Mouse (Mus musculus) C2C12 (cell line): ENCODE data around the gene 9930021J03Rik. TPM values are rescaled to one million over a fixed set of nuclear protein-coding genes. Genes with fewer than 3 reads are reported as not detected.
A peak's percentile ranks its signal among the peaks of the same experiment; 100 is the strongest.

Experiments used
- H3K27me3 ChIP-seq: one replicate; pipeline ENCODE4 v1.6.1; 2011; ENCODE audit not compliant: control insufficient read depth, insufficient read depth, insufficient read length
- H3K36me3 ChIP-seq: one replicate; pipeline ENCODE4 v1.6.1; 2011; ENCODE audit not compliant: control insufficient read depth, insufficient read depth
- H3K4me3 ChIP-seq: one replicate; pipeline ENCODE4 v1.5.1; 2011; ENCODE audit warnings: mild to moderate bottlenecking, control low read depth; ENCODE audit not compliant: poor library complexity, insufficient read depth, severe bottlenecking
- H3K79me2 ChIP-seq: one replicate; pipeline ENCODE4 v1.6.1; 2011; ENCODE audit not compliant: control insufficient read depth, insufficient read depth
- H3K79me3 ChIP-seq: one replicate; pipeline ENCODE4 v1.6.1; 2011; ENCODE audit warnings: low read depth, control low read depth
- H3ac ChIP-seq: one replicate; pipeline ENCODE3; 2011; ENCODE audit warnings: low read depth; ENCODE audit not compliant: control insufficient read depth, insufficient read length
- CEBPB ChIP-seq: IDR thresholded peaks from one replicate; pipeline ENCODE4 v1.6.1; 2011; ENCODE audit warnings: low read depth, mild to moderate bottlenecking, control low read depth, moderate library complexity
- CTCF ChIP-seq: IDR thresholded peaks from one replicate; pipeline ENCODE4 v1.5.1; 2011; ENCODE audit not compliant: control insufficient read depth, insufficient read depth, insufficient read length
- FOSL1 ChIP-seq: IDR thresholded peaks from one replicate; pipeline ENCODE4 v1.8.0; 2011; ENCODE audit warnings: mild to moderate bottlenecking, low read length; ENCODE audit not compliant: poor library complexity, insufficient read depth, severe bottlenecking
- MAX ChIP-seq: IDR thresholded peaks from one replicate; pipeline ENCODE4 v1.6.1; 2011; ENCODE audit warnings: mild to moderate bottlenecking, control low read depth
- MYOD1 ChIP-seq: IDR thresholded peaks from one replicate; pipeline ENCODE4 v1.6.1; 2011; ENCODE audit warnings: low read depth; ENCODE audit not compliant: control insufficient read depth, insufficient read length
- MYOG ChIP-seq: IDR thresholded peaks from one replicate; pipeline ENCODE4 v1.6.1; 2011; ENCODE audit not compliant: control insufficient read depth, insufficient read length; ENCODE audit errors: extremely low read depth
- USF1 ChIP-seq: IDR thresholded peaks from one replicate; pipeline ENCODE4 v1.6.1; 2011; ENCODE audit warnings: low read depth, mild to moderate bottlenecking, control low read depth, moderate library complexity
- polyA plus RNA-seq: library from polyadenylated mRNA; unstranded; fragments of >200 nt; fragmentation: generic; extraction: Trizol; gene quantifications from one replicate; pipeline ENCODE4 v1.2.1, GENCODE M21; 2012; ENCODE audit warnings: missing spikeins

9930021J03Rik gene
- polyA plus RNA-seq, 1 experiment: 2.3 TPM

DNA sequence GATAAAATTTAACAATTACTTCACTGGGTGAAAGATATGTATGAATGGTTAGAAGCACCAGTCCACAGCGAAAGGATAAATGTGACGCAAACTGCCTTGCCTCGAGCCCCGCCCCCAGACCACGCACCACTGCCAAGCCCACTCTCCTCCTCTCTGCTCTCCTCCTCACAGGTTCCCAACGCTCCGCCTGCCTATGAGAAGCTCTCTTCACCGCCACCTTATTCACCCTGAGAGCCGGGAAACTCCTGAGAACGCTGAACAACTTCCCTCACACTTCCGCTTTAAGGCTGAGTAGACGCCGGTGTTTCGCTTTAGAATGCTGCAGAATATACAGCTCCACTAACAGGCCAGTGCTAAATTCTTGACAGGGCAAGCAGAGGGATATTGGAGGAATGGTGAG lies 97.8 kb downstream of the 9930021J03Rik start:
- TF ChIP-seq MYOG: no peak
- no peak for TF ChIP-seq MAX
- TF ChIP-seq FOSL1: no peak
- TF ChIP-seq CEBPB: no peak
- TF ChIP-seq MYOD1: no peak
- TF ChIP-seq USF1: no peak
- TF ChIP-seq CTCF: no peak
- H3K79me2 ChIP-seq: no peaks in the 10 kb centered on the region
- no peak overlapping the region for H3ac ChIP-seq
- no peaks in the 10 kb centered on the region for H3K36me3 ChIP-seq
- no peak overlapping the region for H3K4me3 ChIP-seq
- H3K27me3 ChIP-seq: no peaks in the 10 kb centered on the region
- no peaks in the 10 kb centered on the region for H3K79me3 ChIP-seq

GRCm38 (mm10) chr19:29707314-29707898 lies 98.4 kb downstream of the 9930021J03Rik start:
- H3K79me2 ChIP-seq: no peaks in the 10 kb centered on the region
- no peak overlapping the region for H3ac ChIP-seq
- H3K4me3 ChIP-seq: no peak overlapping the region
- H3K27me3 ChIP-seq: no peaks in the 10 kb centered on the region
- no peaks in the 10 kb centered on the region for H3K36me3 ChIP-seq
- TF ChIP-seq CTCF (no peak), USF1 (peak; percentile 28), MYOG (no peak)
- H3K79me3 ChIP-seq: no peaks in the 10 kb centered on the region

- TF ChIP-seq USF1 (no peak), CTCF (no peak), CEBPB (no peak), MYOD1 (no peak), MAX (no peak), MYOG (no peak), FOSL1 (no peak)
- Histone ChIP-seq H3K79me2 (no peaks in the 10 kb centered on the region), H3ac (no peak overlapping the region), H3K27me3 (peaks cover 3% of the 10 kb centered on the region), H3K36me3 (no peaks in the 10 kb centered on the region), H3K79me3 (no peaks in the 10 kb centered on the region), H3K4me3 (no peak overlapping the region)
Measured at GRCm38 (mm10) chr19:29704436-29704835, 101.4 kb downstream of the 9930021J03Rik start.

GRCm38 (mm10) chr19:29701707-29702106 lies 104.1 kb downstream of the 9930021J03Rik start:
- TF ChIP-seq MYOG (no peak), USF1 (no peak), MAX (no peak), CEBPB (no peak), CTCF (no peak), FOSL1 (no peak), MYOD1 (no peak)
- no peaks in the 10 kb centered on the region for H3K79me2 ChIP-seq
- H3K4me3 ChIP-seq: no peak overlapping the region
- no peaks in the 10 kb centered on the region for H3K36me3 ChIP-seq
- no peak overlapping the region for H3ac ChIP-seq
- H3K79me3 ChIP-seq: no peaks in the 10 kb centered on the region
- H3K27me3 ChIP-seq: peaks cover 3% of the 10 kb centered on the region

- no peak within 1 kb of the TSS for H3K4me3 ChIP-seq
- no peaks in the 10 kb centered on the region for H3K79me2 ChIP-seq
- peaks cover 3% of the 10 kb centered on the region for H3K27me3 ChIP-seq
- no peak for TF ChIP-seq MYOD1
- TF ChIP-seq USF1: no peak
- TF ChIP-seq FOSL1: no peak
- TF ChIP-seq MAX: no peak
- no peak for TF ChIP-seq MYOG
- no peak for TF ChIP-seq CTCF
- no peak for TF ChIP-seq CEBPB
- no peaks in the 10 kb centered on the region for H3K36me3 ChIP-seq
- H3K79me3 ChIP-seq: no peaks in the 10 kb centered on the region
- H3ac ChIP-seq: no peak within 1 kb of the TSS
Measured at GRCm38 (mm10) chr19:29697245-29697874, 108.4 kb downstream of the 9930021J03Rik start, which contains the start of gene Mlana. Gene Mlana, plus strand, starts transcription at chr19:29697824.

GRCm38 (mm10) chr19:29696840-29697239 lies 108.9 kb downstream of the 9930021J03Rik start:
- Histone ChIP-seq H3K4me3 (no peak overlapping the region), H3K79me3 (no peaks in the 10 kb centered on the region), H3K79me2 (no peaks in the 10 kb centered on the region), H3K27me3 (peaks cover 3% of the 10 kb centered on the region), H3K36me3 (no peaks in the 10 kb centered on the region), H3ac (no peak overlapping the region)
- TF ChIP-seq FOSL1: no peak
